Mouse (Mus musculus): ENCODE measurements around the gene Pigm. TPM values are rescaled to one million over a fixed set of nuclear protein-coding genes. Genes with fewer than 3 reads are reported as not detected.

The Pigm gene
- polyA plus RNA-seq (2015; fragmentation: Nextera tagmentation; extraction: Ambion mirVana) = 6.6 and 7.3 TPM in 2 replicates

GRCm38 (mm10) chr1:172376198-172376667 is at the start of gene Pigm:
Gene Pigm, plus strand, starts transcription at chr1:172376546.
- H3K36me3 ChIP-seq = peaks cover 21% of the 10 kb centered on the region
- H3K9me3 ChIP-seq = no peaks in the 10 kb centered on the region
- ATAC-seq (ENCODE audit: insufficient number of reproducible peaks, insufficient read depth, low FRiP score, low TSS enrichment, low read depth) = peak; percentile 95
- peak within 1 kb of the TSS; percentile 98 for H3K4me2 ChIP-seq
- peak within 1 kb of the TSS; percentile 97 for H3K4me3 ChIP-seq
- peak within 1 kb of the TSS; percentile 92 for H3K9ac ChIP-seq
- peaks cover 29% of the 10 kb centered on the region for H3K4me1 ChIP-seq
- H3K27me3 ChIP-seq = no peaks in the 10 kb centered on the region
- under 1% methylated on average over 39 of the region's 39 CpGs for WGBS
- H3K27ac ChIP-seq = peak within 1 kb of the TSS; percentile 84

GRCm38 (mm10) chr1:172326684-172327083 is 49.7 kb upstream of the Pigm start:
- no peaks in the 10 kb centered on the region for H3K36me3 ChIP-seq
- H3K4me2 ChIP-seq = peak overlapping the region; percentile 83
- no peaks in the 10 kb centered on the region for H3K9me3 ChIP-seq
- H3K4me1 ChIP-seq = peaks cover 8% of the 10 kb centered on the region; the same call in 1 of the 2 replicates
- WGBS = 57% methylated on average over 11 of the region's 11 CpGs
- H3K4me3 ChIP-seq = peak overlapping the region; percentile 51
- peaks cover 72% of the 10 kb centered on the region for H3K27me3 ChIP-seq
- no peak overlapping the region for H3K27ac ChIP-seq
- H3K9ac ChIP-seq = no peak overlapping the region
- no peak for ATAC-seq (ENCODE audit: insufficient number of reproducible peaks, insufficient read depth, low FRiP score, low TSS enrichment, low read depth)

GRCm38 (mm10) chr1:172327206-172328001 is 48.9 kb upstream of the Pigm start:
- Histone ChIP-seq H3K4me1 (peaks cover 8% of the 10 kb centered on the region; the same call in 1 of the 2 replicates), H3K4me3 (no peak overlapping the region), H3K9ac (no peak overlapping the region), H3K9me3 (no peaks in the 10 kb centered on the region), H3K36me3 (no peaks in the 10 kb centered on the region), H3K4me2 (no peak overlapping the region), H3K27me3 (peaks cover 71% of the 10 kb centered on the region), H3K27ac (no peak overlapping the region)
- 82% methylated on average over 16 of the region's 16 CpGs for WGBS
- ATAC-seq (ENCODE audit: insufficient number of reproducible peaks, insufficient read depth, low FRiP score, low TSS enrichment, low read depth) = no peak

- Histone ChIP-seq H3K4me1 (peaks cover 8% of the 10 kb centered on the region; the same call in 1 of the 2 replicates), H3K9ac (no peak overlapping the region), H3K27me3 (peaks cover 76% of the 10 kb centered on the region), H3K4me3 (no peak overlapping the region), H3K36me3 (no peaks in the 10 kb centered on the region), H3K9me3 (no peaks in the 10 kb centered on the region), H3K4me2 (no peak overlapping the region), H3K27ac (no peak overlapping the region)
- no peak for ATAC-seq (ENCODE audit: insufficient number of reproducible peaks, insufficient read depth, low FRiP score, low TSS enrichment, low read depth)
- WGBS = 79% methylated on average over 3 of the region's 3 CpGs
These were observed 48.3 kb upstream of the Pigm start for GRCm38 (mm10) chr1:172328041-172328440.

- WGBS = 80% methylated on average over 7 of the region's 7 CpGs
- Histone ChIP-seq H3K9ac (no peak overlapping the region), H3K9me3 (no peaks in the 10 kb centered on the region), H3K4me3 (no peak overlapping the region), H3K4me1 (peaks cover 8% of the 10 kb centered on the region; the same call in 1 of the 2 replicates), H3K4me2 (no peak overlapping the region), H3K27ac (no peak overlapping the region), H3K27me3 (peaks cover 77% of the 10 kb centered on the region), H3K36me3 (no peaks in the 10 kb centered on the region)
- ATAC-seq (ENCODE audit: insufficient number of reproducible peaks, insufficient read depth, low FRiP score, low TSS enrichment, low read depth) = no peak
These were observed 47.9 kb upstream of the Pigm start for GRCm38 (mm10) chr1:172328461-172328860.

GRCm38 (mm10) chr1:172329131-172329530 is 47.2 kb upstream of the Pigm start, which contains the start of gene Kcnj9:
Gene Kcnj9, minus strand, starts transcription at chr1:172329318.
- Histone ChIP-seq H3K27ac (no peak within 1 kb of the TSS), H3K4me2 (no peak within 1 kb of the TSS), H3K9me3 (no peaks in the 10 kb centered on the region), H3K4me1 (peaks cover 8% of the 10 kb centered on the region; the same call in 1 of the 2 replicates), H3K9ac (no peak within 1 kb of the TSS), H3K4me3 (no peak within 1 kb of the TSS), H3K27me3 (peaks cover 79% of the 10 kb centered on the region), H3K36me3 (no peaks in the 10 kb centered on the region)
- ATAC-seq (ENCODE audit: insufficient number of reproducible peaks, insufficient read depth, low FRiP score, low TSS enrichment, low read depth) = no peak
- WGBS = 35% methylated on average over 9 of the region's 9 CpGs

GRCm38 (mm10) chr1:172329616-172330015 is 46.7 kb upstream of the Pigm start:
- Histone ChIP-seq H3K4me3 (no peak overlapping the region), H3K4me1 (peaks cover 8% of the 10 kb centered on the region; the same call in 1 of the 2 replicates), H3K9me3 (no peaks in the 10 kb centered on the region), H3K36me3 (no peaks in the 10 kb centered on the region), H3K4me2 (no peak overlapping the region), H3K9ac (no peak overlapping the region), H3K27ac (no peak overlapping the region), H3K27me3 (peaks cover 80% of the 10 kb centered on the region)
- no peak for ATAC-seq (ENCODE audit: insufficient number of reproducible peaks, insufficient read depth, low FRiP score, low TSS enrichment, low read depth)
- WGBS = 71% methylated on average over 6 of the region's 6 CpGs

- no peak overlapping the region for H3K9ac ChIP-seq
- 75% methylated on average over 8 of the region's 8 CpGs for WGBS
- H3K27ac ChIP-seq = no peak overlapping the region
- H3K4me2 ChIP-seq = no peak overlapping the region
- H3K9me3 ChIP-seq = no peaks in the 10 kb centered on the region
- no peaks in the 10 kb centered on the region for H3K36me3 ChIP-seq
- no peak for ATAC-seq (ENCODE audit: insufficient number of reproducible peaks, insufficient read depth, low FRiP score, low TSS enrichment, low read depth)
- H3K27me3 ChIP-seq = peaks cover 69% of the 10 kb centered on the region
- H3K4me1 ChIP-seq = 0 out of 2 replicates have a peak, but pooled peaks cover under 1% of the 10 kb centered on the region
- no peak overlapping the region for H3K4me3 ChIP-seq
These were observed 44.9 kb upstream of the Pigm start for GRCm38 (mm10) chr1:172331422-172331947.

- Histone ChIP-seq H3K4me2 (no peak overlapping the region), H3K27ac (no peak overlapping the region), H3K4me1 (no peaks in the 10 kb centered on the region), H3K27me3 (peaks cover 63% of the 10 kb centered on the region), H3K36me3 (no peaks in the 10 kb centered on the region), H3K4me3 (no peak overlapping the region), H3K9ac (no peak overlapping the region), H3K9me3 (no peaks in the 10 kb centered on the region)
- no peak for ATAC-seq (ENCODE audit: insufficient number of reproducible peaks, insufficient read depth, low FRiP score, low TSS enrichment, low read depth)
- 81% methylated on average over 2 of the region's 2 CpGs for WGBS
These were observed 43.4 kb upstream of the Pigm start for GRCm38 (mm10) chr1:172332925-172333324.

- WGBS = 15% methylated on average over 3 of the region's 3 CpGs
- no peaks in the 10 kb centered on the region for H3K9me3 ChIP-seq
- peaks cover 61% of the 10 kb centered on the region for H3K27me3 ChIP-seq
- H3K36me3 ChIP-seq = no peaks in the 10 kb centered on the region
- no peak overlapping the region for H3K9ac ChIP-seq
- no peak overlapping the region for H3K4me3 ChIP-seq
- ATAC-seq (ENCODE audit: insufficient number of reproducible peaks, insufficient read depth, low FRiP score, low TSS enrichment, low read depth) = no peak
- H3K4me2 ChIP-seq = no peak overlapping the region
- H3K27ac ChIP-seq = no peak overlapping the region
- H3K4me1 ChIP-seq = no peaks in the 10 kb centered on the region
These were observed 42.8 kb upstream of the Pigm start for GRCm38 (mm10) chr1:172333512-172333911.

GRCm38 (mm10) chr1:172335804-172336203 is 40.5 kb upstream of the Pigm start:
- Histone ChIP-seq H3K4me3 (no peak overlapping the region), H3K27ac (no peak overlapping the region), H3K9ac (no peak overlapping the region), H3K27me3 (peaks cover 57% of the 10 kb centered on the region), H3K36me3 (no peaks in the 10 kb centered on the region), H3K4me1 (peaks cover 5% of the 10 kb centered on the region), H3K9me3 (no peaks in the 10 kb centered on the region), H3K4me2 (no peak overlapping the region)
- no peak for ATAC-seq (ENCODE audit: insufficient number of reproducible peaks, insufficient read depth, low FRiP score, low TSS enrichment, low read depth)
- WGBS = 78% methylated on average over 15 of the region's 15 CpGs
